Mouse (Mus musculus) gastrocnemius, postnatal 4 days (tissue): ENCODE measurements around the gene Cenpp. TPM values are rescaled to one million over a fixed set of nuclear protein-coding genes. Genes with fewer than 3 reads are reported as not detected.

ENCODE experiments used
- total RNA-seq, 2 experiments: library from RNA; stranded (reverse); gene quantifications; 2 replicates each; pipeline ENCODE4 v1.2.3; 2021

The Cenpp gene
- total RNA-seq, 2 experiments from 2014 or later: 5.6 to 5.7 TPM

Other genes with a start within 250 kb of the Cenpp start
- 1 to 10 TPM; 7.0 to 8.9 TPM for gene Ippk, start 231.5 kb downstream of the Cenpp start, total RNA-seq
- 1 to 10 TPM; 1.6 to 1.8 TPM for gene Tes3-ps, start 159.5 kb downstream of the Cenpp start, total RNA-seq
- gene Ecm2, start 148.0 kb downstream of the Cenpp start, total RNA-seq: 10 to 100 TPM; 11.7 to 14.8 TPM
- 100 to 1,000 TPM; 194 to 215 TPM for gene Aspn, start 108.3 kb downstream of the Cenpp start, total RNA-seq
- gene Omd, start 70.3 kb downstream of the Cenpp start, total RNA-seq: 1 to 10 TPM in 1 of 2 experiments, under 1 TPM in 1; 0.93 to 1.5 TPM
- 100 to 1,000 TPM; 194 to 208 TPM for gene Ogn, start 44.7 kb downstream of the Cenpp start, total RNA-seq
- gene Nol8, start 293 bp upstream of the Cenpp start, total RNA-seq: 10 to 100 TPM; 10.2 TPM
- 10 to 100 TPM; 71.2 to 71.3 TPM for gene Iars, start 29.3 kb upstream of the Cenpp start, total RNA-seq
- not detected for gene Gm30302, start 146.2 kb upstream of the Cenpp start, total RNA-seq